Mouse (Mus musculus): ENCODE measurements around the gene Ccdc13. TPM values are rescaled to one million over a fixed set of nuclear protein-coding genes. Genes with fewer than 3 reads are reported as not detected.

Gene Ccdc13
- total and polyA plus RNA-seq, 3 experiments = 0.25 TPM; not detected in 2

DNA sequence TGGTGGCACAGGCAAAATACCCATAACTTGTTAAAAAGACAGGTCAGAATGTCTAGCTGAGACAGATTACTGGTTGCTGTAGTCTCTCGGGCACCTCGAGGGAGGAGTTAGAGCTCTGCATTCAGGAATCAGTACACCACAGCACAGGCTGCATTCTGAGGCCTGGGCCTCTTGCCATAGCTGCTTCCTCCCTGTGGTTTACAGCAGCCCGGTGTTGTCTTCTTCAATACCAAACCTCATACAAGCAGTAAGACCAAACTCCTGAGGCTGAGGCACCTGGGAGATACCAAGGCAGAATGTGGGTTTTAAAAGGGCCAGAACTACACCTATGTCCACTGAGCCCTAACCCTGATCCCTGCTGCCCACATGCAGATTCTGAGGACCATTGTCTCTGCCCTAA lies 81.8 kb downstream of the Ccdc13 start:
- H3K36me3 ChIP-seq (replicated peaks in 1 of 2; ENCODE audit: control insufficient read depth in 1 of 2, insufficient read depth in 1 of 2, low read length in 1 of 2) = peaks cover 51 to 75% of the 10 kb centered on the region in 2 experiments
- no peak for TF ChIP-seq EP300 (IDR thresholded peaks at IDR 0.05; ENCODE audit: low read length)
- no peak overlapping the region for H3K4me2 ChIP-seq (ENCODE audit: insufficient read depth, low read depth, poor library complexity, severe bottlenecking)
- no peak overlapping the region for H3K9ac ChIP-seq (ENCODE audit: insufficient read depth, low read depth)
- dilution Hi-C loops (cut with MboI; ENCODE audit: extremely low pct_ligation_motif_present, extremely low pct_unique_long_range_greater_than_20kb, low sequenced_read_pairs) (no loop called here), in situ Hi-C loops (cut with MboI; ENCODE audit: low pct_ligation_motif_present, low pct_unique_long_range_greater_than_20kb, low sequenced_read_pairs) (no loop called here)
- DNase-seq (ENCODE audit: extremely low read depth) = no peak
- no peak overlapping the region for H3K4me3 ChIP-seq (replicated peaks in 1 of 3; ENCODE audit: low read depth in 2 of 3, low read length in 2 of 3, poor library complexity in 1 of 3)
- no peaks in the 10 kb centered on the region for H3K27me3 ChIP-seq (replicated peaks)
- H3K79me2 ChIP-seq (replicated peaks; ENCODE audit: control insufficient read depth, extremely low read depth, insufficient read depth, poor library complexity, severe bottlenecking) = no peaks in the 10 kb centered on the region
- peaks cover 0 to 7% of the 10 kb centered on the region in 2 experiments; a peak in 1 of 4 replicates for H3K4me1 ChIP-seq (ENCODE audit: control insufficient read depth in 1 of 2, insufficient read depth in 2 of 2)
- H3K27ac ChIP-seq (ENCODE audit: insufficient read depth, low read depth) = no peak overlapping the region
- peaks cover 27% of the 10 kb centered on the region for H3K9me3 ChIP-seq (replicated peaks; ENCODE audit: low read length)

DNA sequence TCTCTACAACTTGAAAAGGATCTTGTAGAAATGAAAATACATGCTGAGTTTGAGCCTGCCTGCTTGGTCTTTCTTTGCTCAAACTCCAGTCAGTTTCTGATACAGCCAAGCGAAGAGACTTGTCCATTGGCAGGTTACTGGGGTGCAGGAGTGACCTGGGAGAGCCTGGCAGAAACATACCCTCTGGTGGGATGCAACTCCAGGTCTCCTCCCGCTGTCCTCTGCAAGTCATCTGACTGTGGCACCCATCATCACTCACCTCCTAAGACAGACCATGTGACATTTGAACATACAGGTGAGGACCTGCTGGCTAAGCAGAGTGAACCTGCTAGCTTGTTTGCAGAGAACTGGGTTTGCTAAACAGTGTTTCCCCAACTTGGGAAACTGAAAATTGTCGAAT lies 82.5 kb downstream of the Ccdc13 start:
- Histone ChIP-seq H3K9ac (ENCODE audit: insufficient read depth, low read depth) (no peak overlapping the region), H3K79me2 (replicated peaks; ENCODE audit: control insufficient read depth, extremely low read depth, insufficient read depth, poor library complexity, severe bottlenecking) (no peaks in the 10 kb centered on the region), H3K9me3 (replicated peaks; ENCODE audit: low read length) (peaks cover 27% of the 10 kb centered on the region), H3K27me3 (replicated peaks) (no peaks in the 10 kb centered on the region), H3K4me2 (ENCODE audit: insufficient read depth, low read depth, poor library complexity, severe bottlenecking) (no peak overlapping the region), H3K27ac (ENCODE audit: insufficient read depth, low read depth) (no peak overlapping the region), H3K4me1 (ENCODE audit: control insufficient read depth in 1 of 2, insufficient read depth in 2 of 2) (peaks cover 0 to 7% of the 10 kb centered on the region in 2 experiments; a peak in 1 of 4 replicates), H3K36me3 (replicated peaks in 1 of 2; ENCODE audit: control insufficient read depth in 1 of 2, insufficient read depth in 1 of 2, low read length in 1 of 2) (peaks cover 55 to 79% of the 10 kb centered on the region in 2 experiments), H3K4me3 (replicated peaks in 1 of 3; ENCODE audit: low read depth in 2 of 3, low read length in 2 of 3, poor library complexity in 1 of 3) (no peak overlapping the region)
- no peak for DNase-seq (ENCODE audit: extremely low read depth)
- in situ Hi-C loops (cut with MboI; ENCODE audit: low pct_ligation_motif_present, low pct_unique_long_range_greater_than_20kb, low sequenced_read_pairs) (no loop called here), dilution Hi-C loops (cut with MboI; ENCODE audit: extremely low pct_ligation_motif_present, extremely low pct_unique_long_range_greater_than_20kb, low sequenced_read_pairs) (no loop called here)
- no peak for TF ChIP-seq ETS1 (conservative IDR thresholded peaks at IDR 0.05; ENCODE audit: low read depth, low read length)
- TF ChIP-seq SIN3A (IDR thresholded peaks at IDR 0.05; ENCODE audit: low read length) = no peak
- TF ChIP-seq E2F4 (IDR thresholded peaks at IDR 0.05; ENCODE audit: insufficient replicate concordance, low read depth, low read length) = no peak
- TF ChIP-seq SMC3 (IDR thresholded peaks at IDR 0.05; ENCODE audit: low read depth, low read length) = no peak
- TF ChIP-seq MAZ (IDR thresholded peaks at IDR 0.05; ENCODE audit: low read depth, low read length) = no peak
- TF ChIP-seq TBP (conservative IDR thresholded peaks at IDR 0.05; ENCODE audit: low read depth, low read length) = no peak

DNA sequence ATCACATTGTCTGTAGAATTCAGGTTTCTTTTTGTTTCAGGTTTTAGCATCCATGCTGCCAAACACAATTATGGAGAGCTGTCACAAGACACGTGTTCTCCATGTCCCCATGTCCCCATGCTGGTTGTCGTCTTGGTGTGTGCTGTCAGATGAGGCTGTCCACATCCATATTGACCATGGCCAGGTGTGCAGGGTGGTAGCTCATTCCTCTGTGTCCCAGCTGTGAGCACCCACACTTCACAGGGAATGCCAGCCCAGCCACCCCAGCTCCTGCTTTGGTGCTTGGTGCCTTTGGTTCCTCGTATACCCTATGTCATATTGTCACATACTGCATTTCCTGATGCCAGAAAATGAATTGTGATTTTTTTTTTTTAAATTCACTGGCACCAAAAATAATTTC lies 84.6 kb downstream of the Ccdc13 start:
- dilution Hi-C loops (cut with MboI; ENCODE audit: extremely low pct_ligation_motif_present, extremely low pct_unique_long_range_greater_than_20kb, low sequenced_read_pairs) = no loop called here
- no peaks in the 10 kb centered on the region for H3K79me2 ChIP-seq (replicated peaks; ENCODE audit: control insufficient read depth, extremely low read depth, insufficient read depth, poor library complexity, severe bottlenecking)

More for the DNA sequence above, 84.6 kb downstream of the Ccdc13 start:
- Histone ChIP-seq H3K36me3 (replicated peaks in 1 of 2; ENCODE audit: control insufficient read depth in 1 of 2, insufficient read depth in 1 of 2, low read length in 1 of 2) (peaks cover 77 to 98% of the 10 kb centered on the region in 2 experiments), H3K27me3 (replicated peaks) (no peaks in the 10 kb centered on the region), H3K27ac (ENCODE audit: insufficient read depth, low read depth) (no peak overlapping the region), H3K9ac (ENCODE audit: insufficient read depth, low read depth) (no peak overlapping the region), H3K4me3 (replicated peaks in 1 of 3; ENCODE audit: low read depth in 2 of 3, low read length in 2 of 3, poor library complexity in 1 of 3) (no peak overlapping the region), H3K4me2 (ENCODE audit: insufficient read depth, low read depth, poor library complexity, severe bottlenecking) (no peak overlapping the region), H3K9me3 (replicated peaks; ENCODE audit: low read length) (peaks cover 17% of the 10 kb centered on the region), H3K4me1 (ENCODE audit: control insufficient read depth in 1 of 2, insufficient read depth in 2 of 2) (no peaks in the 10 kb centered on the region)
- TF ChIP-seq JUN (IDR thresholded peaks at IDR 0.05; ENCODE audit: insufficient read depth, low read depth, low read length) (no peak), GABPA (IDR thresholded peaks at IDR 0.05; ENCODE audit: insufficient replicate concordance, low read depth, low read length) (no peak), POLR2AphosphoS2 (IDR thresholded peaks at IDR 0.05; ENCODE audit: low read depth, low read length) (no peak), JUND (conservative IDR thresholded peaks at IDR 0.05; ENCODE audit: low read depth, low read length) (no peak), MYC (IDR thresholded peaks at IDR 0.05; ENCODE audit: low read depth, low read length) (no peak), ETS1 (conservative IDR thresholded peaks at IDR 0.05; ENCODE audit: low read depth, low read length) (no peak), CTCF (conservative IDR thresholded peaks at IDR 0.05 in 1 of 2, IDR thresholded peaks at IDR 0.05 in 1 of 2; ENCODE audit: low read depth in 2 of 2, low read length in 2 of 2) (no peak), NELFE (IDR thresholded peaks at IDR 0.05; ENCODE audit: low read depth, low read length) (no peak), KAT2A (IDR thresholded peaks at IDR 0.05; ENCODE audit: insufficient replicate concordance, low read length) (no peak), ELF1 (IDR thresholded peaks at IDR 0.05; ENCODE audit: low read depth, low read length) (no peak), ZC3H11A (IDR thresholded peaks at IDR 0.05; ENCODE audit: low read depth, low read length) (no peak)
- DNase-seq (ENCODE audit: extremely low read depth) = no peak
- in situ Hi-C loops (cut with MboI; ENCODE audit: low pct_ligation_motif_present, low pct_unique_long_range_greater_than_20kb, low sequenced_read_pairs) = no loop called here
